Mouse (Mus musculus): ENCODE data around the gene Ninj2. TPM values are rescaled to one million over a fixed set of nuclear protein-coding genes. Genes with fewer than 3 reads are reported as not detected.

The Ninj2 gene
- total and polyA plus RNA-seq, 3 experiments = 1.1 to 6.5 TPM; not detected in 1

GRCm38 (mm10) chr6:120101996-120102395 lies 8.8 kb downstream of the Ninj2 start:
- peaks cover 7% of the 10 kb centered on the region for H3K79me2 ChIP-seq (replicated peaks; ENCODE audit: control insufficient read depth, extremely low read depth, insufficient read depth, poor library complexity, severe bottlenecking)
- DNase-seq (ENCODE audit: extremely low read depth) = no peak
- H3K9ac ChIP-seq (ENCODE audit: insufficient read depth, low read depth) = peak overlapping the region; percentile 78
- no peak for TF ChIP-seq EP300 (IDR thresholded peaks at IDR 0.05; ENCODE audit: low read length)
- peaks cover 5% of the 10 kb centered on the region for H3K9me3 ChIP-seq (replicated peaks; ENCODE audit: low read length)
- H3K27ac ChIP-seq (ENCODE audit: insufficient read depth, low read depth) = peak overlapping the region; percentile 81; the same call in 1 of the 2 replicates
- H3K27me3 ChIP-seq (replicated peaks) = no peaks in the 10 kb centered on the region
- no peak overlapping the region for H3K4me3 ChIP-seq (replicated peaks in 1 of 3; ENCODE audit: low read depth in 2 of 3, low read length in 2 of 3, poor library complexity in 1 of 3)
- dilution Hi-C loops (cut with MboI; ENCODE audit: extremely low pct_ligation_motif_present, extremely low pct_unique_long_range_greater_than_20kb, low sequenced_read_pairs) (no loop called here), in situ Hi-C loops (cut with MboI; ENCODE audit: low pct_ligation_motif_present, low pct_unique_long_range_greater_than_20kb, low sequenced_read_pairs) (no loop called here)
- H3K4me2 ChIP-seq (ENCODE audit: insufficient read depth, low read depth, poor library complexity, severe bottlenecking) = peak overlapping the region; percentile 54; the same call in 1 of the 2 replicates
- H3K4me1 ChIP-seq (ENCODE audit: control insufficient read depth in 1 of 2, insufficient read depth in 2 of 2) = peaks cover 24 to 83% of the 10 kb centered on the region in 2 experiments
- no peaks in the 10 kb centered on the region for H3K36me3 ChIP-seq (replicated peaks in 1 of 2; ENCODE audit: control insufficient read depth in 1 of 2, insufficient read depth in 1 of 2, low read length in 1 of 2)

GRCm38 (mm10) chr6:120103104-120103503 lies 10.0 kb downstream of the Ninj2 start:
- in situ Hi-C loops (cut with MboI; ENCODE audit: low pct_ligation_motif_present, low pct_unique_long_range_greater_than_20kb, low sequenced_read_pairs) = no loop called here

GRCm38 (mm10) chr6:120105055-120105454 lies 11.9 kb downstream of the Ninj2 start:
- peak; percentile 60 for TF ChIP-seq EP300 (IDR thresholded peaks at IDR 0.05; ENCODE audit: low read length)
- no peak for TF ChIP-seq ELF1 (IDR thresholded peaks at IDR 0.05; ENCODE audit: low read depth, low read length)
- TF ChIP-seq GABPA (IDR thresholded peaks at IDR 0.05; ENCODE audit: insufficient replicate concordance, low read depth, low read length) = no peak
- TF ChIP-seq POLR2A (IDR thresholded peaks at IDR 0.05; ENCODE audit: low read depth, low read length) = no peak
- no peak for TF ChIP-seq MAX (IDR thresholded peaks at IDR 0.05; ENCODE audit: low read length)
- no peak for TF ChIP-seq NELFE (IDR thresholded peaks at IDR 0.05; ENCODE audit: low read depth, low read length)
- peak; percentile 52; the same call in 1 of the 2 replicates for TF ChIP-seq JUND (conservative IDR thresholded peaks at IDR 0.05; ENCODE audit: low read depth, low read length)
- no peak for TF ChIP-seq USF2 (conservative IDR thresholded peaks at IDR 0.05; ENCODE audit: low read depth, low read length)
- no peak for TF ChIP-seq ZKSCAN1 (IDR thresholded peaks at IDR 0.05; ENCODE audit: borderline replicate concordance, low read depth, low read length)
- no peak for TF ChIP-seq HCFC1 (IDR thresholded peaks at IDR 0.05; ENCODE audit: low read depth, low read length)
- no peak for TF ChIP-seq CHD2 (IDR thresholded peaks at IDR 0.05; ENCODE audit: low read length)
- TF ChIP-seq MEF2A (IDR thresholded peaks at IDR 0.05; ENCODE audit: borderline replicate concordance, low read depth, low read length) = no peak
- no peak for TF ChIP-seq MYC (IDR thresholded peaks at IDR 0.05; ENCODE audit: low read depth, low read length)
- Histone ChIP-seq H3K4me2 (ENCODE audit: insufficient read depth, low read depth, poor library complexity, severe bottlenecking) (no peak overlapping the region), H3K4me3 (replicated peaks in 1 of 3; ENCODE audit: low read depth in 2 of 3, low read length in 2 of 3, poor library complexity in 1 of 3) (no peak overlapping the region), H3K27ac (ENCODE audit: insufficient read depth, low read depth) (peak overlapping the region; percentile 17; the same call in 1 of the 2 replicates), H3K9me3 (replicated peaks; ENCODE audit: low read length) (peaks cover 5% of the 10 kb centered on the region), H3K36me3 (replicated peaks in 1 of 2; ENCODE audit: control insufficient read depth in 1 of 2, insufficient read depth in 1 of 2, low read length in 1 of 2) (peaks cover 0 to 10% of the 10 kb centered on the region in 2 experiments), H3K9ac (ENCODE audit: insufficient read depth, low read depth) (no peak overlapping the region), H3K4me1 (ENCODE audit: control insufficient read depth in 1 of 2, insufficient read depth in 2 of 2) (peaks cover 35 to 81% of the 10 kb centered on the region in 2 experiments), H3K27me3 (replicated peaks) (no peaks in the 10 kb centered on the region), H3K79me2 (replicated peaks; ENCODE audit: control insufficient read depth, extremely low read depth, insufficient read depth, poor library complexity, severe bottlenecking) (peaks cover 16% of the 10 kb centered on the region)
- dilution Hi-C loops (cut with MboI; ENCODE audit: extremely low pct_ligation_motif_present, extremely low pct_unique_long_range_greater_than_20kb, low sequenced_read_pairs) = no loop called here
- DNase-seq (ENCODE audit: extremely low read depth) = no peak
- in situ Hi-C loops (cut with MboI; ENCODE audit: low pct_ligation_motif_present, low pct_unique_long_range_greater_than_20kb, low sequenced_read_pairs) = no loop called here

More at GRCm38 (mm10) chr6:120103104-120103503, 10.0 kb downstream of the Ninj2 start:
- Histone ChIP-seq H3K27me3 (replicated peaks) (no peaks in the 10 kb centered on the region), H3K4me1 (ENCODE audit: control insufficient read depth in 1 of 2, insufficient read depth in 2 of 2) (peaks cover 23 to 82% of the 10 kb centered on the region in 2 experiments), H3K9me3 (replicated peaks; ENCODE audit: low read length) (peaks cover 5% of the 10 kb centered on the region), H3K4me2 (ENCODE audit: insufficient read depth, low read depth, poor library complexity, severe bottlenecking) (no peak overlapping the region), H3K27ac (ENCODE audit: insufficient read depth, low read depth) (no peak overlapping the region), H3K36me3 (replicated peaks in 1 of 2; ENCODE audit: control insufficient read depth in 1 of 2, insufficient read depth in 1 of 2, low read length in 1 of 2) (peaks cover 0 to 2% of the 10 kb centered on the region in 2 experiments), H3K4me3 (replicated peaks in 1 of 3; ENCODE audit: low read depth in 2 of 3, low read length in 2 of 3, poor library complexity in 1 of 3) (no peak overlapping the region), H3K79me2 (replicated peaks; ENCODE audit: control insufficient read depth, extremely low read depth, insufficient read depth, poor library complexity, severe bottlenecking) (peaks cover 7% of the 10 kb centered on the region), H3K9ac (ENCODE audit: insufficient read depth, low read depth) (no peak overlapping the region)
- dilution Hi-C loops (cut with MboI; ENCODE audit: extremely low pct_ligation_motif_present, extremely low pct_unique_long_range_greater_than_20kb, low sequenced_read_pairs) = no loop called here
- DNase-seq (ENCODE audit: extremely low read depth) = no peak
- peak; percentile 55; the same call in 1 of the 2 replicates for TF ChIP-seq TBP (conservative IDR thresholded peaks at IDR 0.05; ENCODE audit: low read depth, low read length)
- no peak for TF ChIP-seq ZNF384 (IDR thresholded peaks at IDR 0.05; ENCODE audit: low read depth, low read length)
- TF ChIP-seq JUN (IDR thresholded peaks at IDR 0.05; ENCODE audit: insufficient read depth, low read depth, low read length) = no peak
